Mouse (Mus musculus): ENCODE results near the gene Olfr1226. TPM values are rescaled to one million over a fixed set of nuclear protein-coding genes. Genes with fewer than 3 reads are reported as not detected.
"Not testable (repeated sequence)": the region's sequence is repeated elsewhere in the genome, so short reads cannot be mapped to it uniquely, and the experiment has no call there.

Gene Olfr1226
- total RNA-seq (2021): not detected
- long read RNA-seq, experiment 1: 0 reads
- long read RNA-seq, experiment 2: 0 reads

DNA sequence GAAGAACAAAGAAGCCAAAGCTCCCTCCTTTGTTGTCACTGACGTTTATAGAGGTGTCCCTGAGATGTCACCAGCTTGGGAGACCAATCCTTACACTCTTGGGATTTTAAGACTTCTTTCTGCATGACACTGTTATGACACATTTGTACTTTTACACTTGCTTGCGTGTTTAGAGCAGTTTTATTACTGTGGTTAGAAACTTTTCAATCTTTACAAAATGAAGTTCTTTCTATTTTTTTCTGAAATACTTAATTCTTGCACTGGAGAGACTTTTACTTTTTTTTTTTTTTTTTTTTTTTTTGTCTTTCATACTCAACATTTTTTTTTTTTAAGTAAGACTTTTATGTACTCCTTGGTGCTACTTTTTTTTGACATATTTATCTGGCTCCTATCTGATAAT lies at the start of gene Olfr1226:
TSS of gene Olfr1226 (minus strand) at position 101 of the 400 bp plus-strand sequence.
- DNase-seq: no peak

DNA sequence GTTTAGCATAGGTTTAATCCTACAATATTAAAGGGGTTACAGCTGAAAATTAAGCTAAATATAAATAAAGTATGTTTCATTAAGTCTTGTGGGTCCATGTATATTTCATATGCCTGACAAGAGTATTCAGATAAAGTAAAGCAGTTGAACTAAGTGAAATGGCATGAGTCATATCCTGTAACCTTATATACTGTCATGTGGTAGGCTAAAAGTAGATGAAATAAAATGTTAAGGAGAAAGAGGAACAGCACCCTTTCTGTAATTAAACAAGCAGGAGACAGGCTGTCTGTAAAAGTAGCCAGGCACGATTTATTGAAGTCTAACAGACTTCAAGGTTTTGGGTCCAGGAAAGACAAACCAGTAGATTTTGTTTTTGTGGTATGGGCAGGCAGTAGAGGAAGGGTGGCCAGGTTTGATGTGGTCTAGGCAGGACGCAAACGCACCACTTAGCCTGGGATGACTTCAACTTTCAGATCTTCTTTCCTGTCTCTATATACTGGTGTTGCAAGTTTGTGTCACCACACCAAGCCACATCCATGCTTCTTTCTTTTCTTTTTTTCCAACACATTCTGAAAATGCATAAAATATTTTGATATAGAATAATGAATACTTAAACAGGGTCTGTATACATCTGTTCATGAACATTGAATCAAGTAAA lies 3.4 kb downstream of the Olfr1226 start:
- DNase-seq: no peak

DNA sequence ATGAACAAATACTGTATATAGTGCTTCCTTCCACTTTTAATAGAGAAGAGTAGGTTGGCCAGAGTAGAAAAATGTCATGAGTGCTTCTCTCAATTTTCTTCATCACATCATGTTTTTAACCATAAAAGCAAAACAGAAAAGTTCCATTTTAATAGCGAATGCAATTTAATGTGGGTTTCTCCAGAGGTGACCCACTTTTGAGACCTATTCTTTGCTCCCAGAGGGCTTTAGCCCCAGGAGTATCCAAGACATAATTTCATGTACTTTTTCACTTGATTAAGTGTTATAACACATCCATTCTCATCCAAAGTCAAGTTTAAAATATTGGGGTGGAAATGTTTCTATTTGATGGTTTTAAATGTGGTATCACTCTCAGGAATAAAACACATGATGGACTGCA lies 25.3 kb downstream of the Olfr1226 start, which contains the start of gene Olfr1225:
TSS of gene Olfr1225 (minus strand) at position 101 of the 400 bp plus-strand sequence.
- DNase-seq: no peak

DNA sequence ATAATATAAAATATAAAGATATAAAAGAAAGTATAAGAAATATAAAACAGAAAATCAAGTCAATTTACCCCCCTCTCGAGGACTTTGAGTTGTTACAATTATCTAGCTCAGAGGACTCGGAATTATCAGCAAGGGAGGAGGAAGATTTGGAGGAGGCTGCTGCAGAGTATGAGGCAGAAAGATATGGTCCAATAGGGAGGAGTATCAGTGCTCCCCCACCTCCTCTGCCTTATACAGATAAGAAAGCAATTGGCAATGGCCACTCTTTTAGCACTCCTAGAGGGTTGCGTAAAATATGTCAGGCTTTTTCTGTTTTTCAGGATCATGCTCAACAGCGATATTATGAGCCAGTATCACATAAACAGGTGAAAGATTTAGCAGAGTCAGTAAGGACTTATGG lies 35.1 kb downstream of the Olfr1226 start:
- not testable (repeated sequence) for DNase-seq

DNA sequence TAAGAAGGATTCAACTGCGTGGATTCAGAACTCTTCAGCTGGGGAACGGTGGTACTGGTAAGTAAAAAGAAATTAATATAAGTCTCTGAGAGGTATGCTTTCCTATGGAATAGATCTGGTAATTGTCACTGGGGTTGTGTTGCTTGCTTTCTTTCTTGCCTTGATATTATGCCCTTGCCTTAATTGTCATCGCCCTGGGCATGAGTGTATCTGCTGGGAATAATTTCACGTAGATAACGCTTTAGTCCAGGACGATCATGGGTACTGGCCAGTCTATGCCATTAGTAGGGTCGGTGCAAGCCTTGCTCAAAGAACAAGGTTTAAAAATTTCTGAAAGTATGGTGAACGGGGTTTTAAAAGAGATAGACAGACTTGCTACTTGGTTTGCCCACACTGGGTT lies 35.9 kb downstream of the Olfr1226 start, which contains the start of gene Olfr1224-ps1:
TSS of gene Olfr1224-ps1 (minus strand) at position 101 of the 400 bp plus-strand sequence.
- not testable (repeated sequence) for DNase-seq

DNA sequence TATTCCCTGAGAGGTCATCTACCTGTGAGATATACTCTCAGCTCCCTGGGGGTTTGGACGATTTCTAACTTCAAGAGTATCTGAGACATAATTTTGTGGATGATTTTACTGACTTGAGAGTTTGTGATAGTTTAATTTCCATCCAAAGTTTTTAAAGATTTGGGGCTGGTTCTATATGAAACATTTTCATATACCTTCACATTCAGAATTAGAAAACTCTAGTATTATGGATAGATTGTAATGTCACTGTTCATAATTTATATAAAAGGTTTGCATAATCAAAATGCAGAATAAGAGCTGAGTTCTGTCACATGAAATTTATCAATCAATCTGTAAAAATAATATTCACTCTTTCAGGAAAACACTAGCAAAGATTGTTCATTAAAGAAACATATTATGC lies 48.4 kb downstream of the Olfr1226 start, which contains the start of gene Olfr1223:
TSS of gene Olfr1223 (minus strand) at position 101 of the 400 bp plus-strand sequence.
- DNase-seq: no peak

Other genes with a start within 250 kb of the Olfr1226 start
- gene Olfr1212, start 246.1 kb downstream of the Olfr1226 start, total RNA-seq (2021): not detected
- gene Gm13762, start 219.8 kb downstream of the Olfr1226 start, total RNA-seq (2021): not detected
- not detected for gene Olfr1214, start 207.4 kb downstream of the Olfr1226 start, total RNA-seq (2021)
- not detected for gene Olfr1215, start 193.1 kb downstream of the Olfr1226 start, total RNA-seq (2021)
- not detected for gene Olfr1216, start 181.7 kb downstream of the Olfr1226 start, total RNA-seq (2021)
- not detected for gene Olfr1217, start 168.0 kb downstream of the Olfr1226 start, total RNA-seq (2021)
- gene Olfr1218, start 138.9 kb downstream of the Olfr1226 start, total RNA-seq (2021): not detected
- not detected for gene Olfr1219, start 116.5 kb downstream of the Olfr1226 start, total RNA-seq (2021)
- gene Olfr1220, start 93.2 kb downstream of the Olfr1226 start, total RNA-seq (2021): not detected
- not detected for gene Olfr1221, start 82.8 kb downstream of the Olfr1226 start, total RNA-seq (2021)
- gene Olfr1222, start 67.0 kb downstream of the Olfr1226 start, total RNA-seq (2021): not detected
- gene Olfr1223, start 48.5 kb downstream of the Olfr1226 start, total RNA-seq (2021): not detected
- gene Olfr1224-ps1, start 36.0 kb downstream of the Olfr1226 start, total RNA-seq (2021): not detected
- gene Olfr1225, start 25.4 kb downstream of the Olfr1226 start, total RNA-seq (2021): not detected
- gene Olfr1228, start 54.0 kb upstream of the Olfr1226 start, total RNA-seq (2021): not detected
- gene Olfr1229, start 88.0 kb upstream of the Olfr1226 start, total RNA-seq (2021): not detected
- gene Olfr1230, start 97.2 kb upstream of the Olfr1226 start, total RNA-seq (2021): not detected
- not detected for gene Olfr1231, start 107.0 kb upstream of the Olfr1226 start, total RNA-seq (2021)
- gene Olfr1232, start 129.6 kb upstream of the Olfr1226 start, total RNA-seq (2021): not detected
- gene Olfr1233, start 142.3 kb upstream of the Olfr1226 start, total RNA-seq (2021): not detected
- not detected for gene Olfr1234, start 164.8 kb upstream of the Olfr1226 start, total RNA-seq (2021)
- gene Olfr1238, start 209.6 kb upstream of the Olfr1226 start, total RNA-seq (2021): not detected
- gene Olfr1239, start 220.4 kb upstream of the Olfr1226 start, total RNA-seq (2021): not detected
- not detected for gene Olfr1240, start 243.0 kb upstream of the Olfr1226 start, total RNA-seq (2021)

Measured in heart, adult 18-20 months (tissue).